Mouse (Mus musculus): ENCODE data around the gene Slc17a7. TPM values are rescaled to one million over a fixed set of nuclear protein-coding genes. Genes with fewer than 3 reads are reported as not detected.
A peak's percentile ranks its signal among the peaks of the same experiment; 100 is the strongest.

Gene Slc17a7
- total and polyA plus RNA-seq, 3 experiments = 0.11 TPM; not detected in 2

DNA sequence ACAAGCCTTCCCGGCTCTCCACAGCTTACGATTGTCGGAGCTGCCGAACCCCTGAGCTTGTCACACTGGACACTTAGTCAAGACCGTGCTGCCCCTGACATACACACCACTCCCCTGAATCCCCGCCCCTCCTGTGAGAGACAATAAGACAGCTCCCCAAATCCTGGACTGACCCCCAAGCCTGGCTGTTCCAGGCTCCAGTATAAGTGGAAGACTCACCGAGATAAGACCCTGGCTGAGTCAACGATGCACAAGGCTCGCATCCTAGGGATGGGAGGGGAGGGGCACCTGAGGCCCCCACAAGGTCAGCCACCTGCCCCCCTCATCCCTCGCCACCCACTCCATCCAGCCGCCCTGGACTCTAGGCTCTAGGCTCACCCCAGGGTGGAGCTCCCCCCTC, 31.9 kb upstream of the Slc17a7 start:
- H3K36me3 ChIP-seq (replicated peaks in 1 of 2; ENCODE audit: control insufficient read depth in 1 of 2, insufficient read depth in 1 of 2, low read length in 1 of 2) = peaks cover 4 to 35% of the 10 kb centered on the region in 2 experiments
- no peak overlapping the region for H3K9ac ChIP-seq (ENCODE audit: insufficient read depth, low read depth)
- H3K79me2 ChIP-seq (replicated peaks; ENCODE audit: control insufficient read depth, extremely low read depth, insufficient read depth, poor library complexity, severe bottlenecking) = peaks cover 17% of the 10 kb centered on the region
- dilution Hi-C loops (cut with MboI; ENCODE audit: extremely low pct_ligation_motif_present, extremely low pct_unique_long_range_greater_than_20kb, low sequenced_read_pairs) = no loop called here
- no peaks in the 10 kb centered on the region for H3K27me3 ChIP-seq (replicated peaks)
- H3K9me3 ChIP-seq (replicated peaks; ENCODE audit: low read length) = peaks cover 3% of the 10 kb centered on the region
- no peak for DNase-seq (ENCODE audit: extremely low read depth)
- peaks cover 7 to 30% of the 10 kb centered on the region in 2 experiments for H3K4me1 ChIP-seq (ENCODE audit: control insufficient read depth in 1 of 2, insufficient read depth in 2 of 2)
- TF ChIP-seq ZKSCAN1 (IDR thresholded peaks at IDR 0.05; ENCODE audit: borderline replicate concordance, low read depth, low read length) (no peak), PAX5 (IDR thresholded peaks at IDR 0.05; ENCODE audit: low read length) (no peak), TBP (conservative IDR thresholded peaks at IDR 0.05; ENCODE audit: low read depth, low read length) (no peak), MAZ (IDR thresholded peaks at IDR 0.05; ENCODE audit: low read depth, low read length) (no peak), JUN (IDR thresholded peaks at IDR 0.05; ENCODE audit: insufficient read depth, low read depth, low read length) (no peak), GABPA (IDR thresholded peaks at IDR 0.05; ENCODE audit: insufficient replicate concordance, low read depth, low read length) (no peak), CTCF (conservative IDR thresholded peaks at IDR 0.05 in 1 of 2, IDR thresholded peaks at IDR 0.05 in 1 of 2; ENCODE audit: low read depth in 2 of 2, low read length in 2 of 2) (no peak), HCFC1 (IDR thresholded peaks at IDR 0.05; ENCODE audit: low read depth, low read length) (no peak)
- in situ Hi-C loops (cut with MboI; ENCODE audit: low pct_ligation_motif_present, low pct_unique_long_range_greater_than_20kb, low sequenced_read_pairs) = no loop called here
- H3K27ac ChIP-seq (ENCODE audit: insufficient read depth, low read depth) = no peak overlapping the region
- H3K4me3 ChIP-seq (replicated peaks in 1 of 3; ENCODE audit: low read depth in 2 of 3, low read length in 2 of 3, poor library complexity in 1 of 3) = no peak overlapping the region
- H3K4me2 ChIP-seq (ENCODE audit: insufficient read depth, low read depth, poor library complexity, severe bottlenecking) = no peak overlapping the region

- peaks cover 3% of the 10 kb centered on the region for H3K9me3 ChIP-seq (replicated peaks; ENCODE audit: low read length)
- dilution Hi-C loops (cut with MboI; ENCODE audit: extremely low pct_ligation_motif_present, extremely low pct_unique_long_range_greater_than_20kb, low sequenced_read_pairs) (no loop called here), in situ Hi-C loops (cut with MboI; ENCODE audit: low pct_ligation_motif_present, low pct_unique_long_range_greater_than_20kb, low sequenced_read_pairs) (no loop called here)
- DNase-seq (ENCODE audit: extremely low read depth) = no peak
- no peak overlapping the region for H3K9ac ChIP-seq (ENCODE audit: insufficient read depth, low read depth)
- H3K4me2 ChIP-seq (ENCODE audit: insufficient read depth, low read depth, poor library complexity, severe bottlenecking) = no peak overlapping the region
- no peaks in the 10 kb centered on the region for H3K27me3 ChIP-seq (replicated peaks)
- no peak overlapping the region for H3K4me3 ChIP-seq (replicated peaks in 1 of 3; ENCODE audit: low read depth in 2 of 3, low read length in 2 of 3, poor library complexity in 1 of 3)
- TF ChIP-seq BHLHE40 (IDR thresholded peaks at IDR 0.05; ENCODE audit: low read depth, low read length) (no peak), ZNF384 (IDR thresholded peaks at IDR 0.05; ENCODE audit: low read depth, low read length) (no peak), ETS1 (conservative IDR thresholded peaks at IDR 0.05; ENCODE audit: low read depth, low read length) (no peak), CTCF (conservative IDR thresholded peaks at IDR 0.05 in 1 of 2, IDR thresholded peaks at IDR 0.05 in 1 of 2; ENCODE audit: low read depth in 2 of 2, low read length in 2 of 2) (peak in 1 of 2 experiments; percentile 42; a peak in 2 of 4 replicates), MAFK (IDR thresholded peaks at IDR 0.05; ENCODE audit: insufficient replicate concordance, low read length) (no peak), GABPA (IDR thresholded peaks at IDR 0.05; ENCODE audit: insufficient replicate concordance, low read depth, low read length) (no peak)
- no peaks in the 10 kb centered on the region for H3K79me2 ChIP-seq (replicated peaks; ENCODE audit: control insufficient read depth, extremely low read depth, insufficient read depth, poor library complexity, severe bottlenecking)
- peaks cover 0 to 23% of the 10 kb centered on the region in 2 experiments for H3K36me3 ChIP-seq (replicated peaks in 1 of 2; ENCODE audit: control insufficient read depth in 1 of 2, insufficient read depth in 1 of 2, low read length in 1 of 2)
- H3K4me1 ChIP-seq (ENCODE audit: control insufficient read depth in 1 of 2, insufficient read depth in 2 of 2) = peaks cover 7 to 30% of the 10 kb centered on the region in 2 experiments
- H3K27ac ChIP-seq (ENCODE audit: insufficient read depth, low read depth) = no peak overlapping the region
Observed at GRCm38 (mm10) chr7:45133446-45134159, 30.1 kb upstream of the Slc17a7 start.
